Mouse (Mus musculus): Measurements from ENCODE around the gene Gimap9.
A peak's percentile ranks its signal among the peaks of the same experiment; 100 is the strongest.

Gene Gimap9

GRCm38 (mm10) chr6:48675931-48676859, at the start of gene Gimap9:
Gimap9 (plus strand) TSS chr6:48676129.
- peak; percentile 77 to 84 for DNase-seq

- no peak for DNase-seq
Measured at GRCm38 (mm10) chr6:48626464-48626863, 49.5 kb upstream of the Gimap9 start, which contains the start of gene AI854703. AI854703 (plus strand) TSS chr6:48626764.

GRCm38 (mm10) chr6:48626984-48627383, 48.9 kb upstream of the Gimap9 start:
- DNase-seq = no peak

GRCm38 (mm10) chr6:48627511-48627924, 48.4 kb upstream of the Gimap9 start:
- DNase-seq = no peak

DNA sequence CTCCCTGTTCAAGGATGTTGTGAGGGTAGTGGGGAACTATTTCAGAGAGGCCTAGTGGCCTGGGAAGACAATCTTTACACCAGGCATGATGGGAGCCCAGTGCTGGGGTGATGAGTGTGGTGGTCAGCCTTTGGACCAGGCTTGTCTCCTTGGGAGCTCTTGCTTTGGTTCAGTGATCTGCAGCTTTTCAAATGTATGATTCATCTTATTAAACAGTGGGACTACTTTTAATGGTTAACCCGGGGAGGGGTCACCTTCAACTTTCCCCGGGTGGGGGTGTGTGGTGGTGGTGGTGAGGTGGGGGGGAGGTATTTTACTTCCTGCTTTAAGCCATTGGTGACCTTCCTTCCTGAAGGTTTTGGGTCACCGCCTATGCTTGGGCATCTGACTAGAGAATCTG, 47.6 kb upstream of the Gimap9 start:
- DNase-seq = no peak

GRCm38 (mm10) chr6:48628808-48629660, 46.9 kb upstream of the Gimap9 start:
- DNase-seq = peak; percentile 15 to 45

GRCm38 (mm10) chr6:48629661-48630034, 46.3 kb upstream of the Gimap9 start:
- no peak for DNase-seq

DNA sequence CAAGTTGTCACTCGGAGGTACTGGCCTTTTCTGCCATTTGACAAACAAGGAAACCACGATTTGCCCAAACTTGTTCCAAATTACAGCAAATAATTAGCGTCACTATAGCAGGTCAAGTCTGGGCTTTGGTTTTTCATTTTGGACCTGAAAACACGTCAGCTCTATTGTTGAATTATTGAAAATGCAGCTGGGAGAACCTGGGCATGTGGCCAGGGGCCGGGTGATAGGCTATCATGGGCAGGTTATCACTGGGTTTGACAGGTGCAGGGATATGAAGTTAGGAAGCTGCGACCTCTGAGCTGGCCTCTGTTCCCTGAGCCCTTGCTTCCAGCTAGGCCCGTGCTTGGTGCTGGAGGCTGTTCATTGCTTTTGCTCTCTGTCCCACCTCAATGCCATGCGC, 45.1 kb upstream of the Gimap9 start:
- DNase-seq = no peak

- DNase-seq = no peak
Measured at GRCm38 (mm10) chr6:48635105-48635504, 40.8 kb upstream of the Gimap9 start.

DNA sequence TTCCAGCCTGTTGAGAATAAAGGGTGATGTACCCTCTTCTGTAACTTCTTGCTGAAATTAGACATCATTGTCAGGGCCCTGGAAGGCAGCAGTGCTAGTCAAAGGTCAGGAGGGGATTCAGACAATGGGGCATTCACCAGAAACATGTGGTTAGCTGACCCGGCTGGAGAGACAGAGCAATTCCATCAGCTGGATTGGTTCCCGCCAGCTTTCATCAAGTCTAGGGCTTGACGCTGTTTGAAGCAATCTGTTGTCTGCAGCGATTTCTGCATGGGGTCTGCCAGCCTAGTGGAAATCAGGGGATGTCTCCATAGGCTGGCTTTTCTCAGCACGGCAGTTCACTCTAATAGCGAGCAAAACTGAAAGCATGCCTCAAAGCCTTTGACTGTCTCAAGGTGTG, 39.4 kb upstream of the Gimap9 start:
- no peak for DNase-seq

- no peak for DNase-seq
Measured at GRCm38 (mm10) chr6:48637811-48638500, 38.0 kb upstream of the Gimap9 start.

DNA sequence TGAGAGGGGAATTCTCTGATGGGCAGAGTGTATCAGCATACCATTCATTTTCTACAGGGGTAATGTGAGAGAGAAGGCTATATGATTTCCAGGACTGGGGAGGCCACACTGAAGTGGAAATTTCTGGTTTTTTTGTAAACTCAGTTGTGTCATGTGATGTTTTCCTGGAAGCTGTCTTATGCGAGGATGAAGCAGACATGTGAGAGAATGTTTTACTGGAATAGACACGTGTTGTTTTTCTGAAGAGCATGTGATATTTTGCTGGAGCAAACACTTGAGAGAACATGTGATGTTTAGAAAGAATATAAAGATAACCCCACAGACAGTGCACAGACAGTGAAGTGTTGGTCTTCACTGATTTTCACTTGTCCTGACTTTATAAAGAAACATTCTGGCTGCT, 37.4 kb upstream of the Gimap9 start:
- DNase-seq = no peak

- no peak for DNase-seq
Measured at GRCm38 (mm10) chr6:48641391-48641790, 34.5 kb upstream of the Gimap9 start.

GRCm38 (mm10) chr6:48642764-48643292, 33.1 kb upstream of the Gimap9 start:
- no peak for DNase-seq

- DNase-seq = peak; percentile 65 to 78
Measured at GRCm38 (mm10) chr6:48645660-48646308, 30.1 kb upstream of the Gimap9 start.

DNA sequence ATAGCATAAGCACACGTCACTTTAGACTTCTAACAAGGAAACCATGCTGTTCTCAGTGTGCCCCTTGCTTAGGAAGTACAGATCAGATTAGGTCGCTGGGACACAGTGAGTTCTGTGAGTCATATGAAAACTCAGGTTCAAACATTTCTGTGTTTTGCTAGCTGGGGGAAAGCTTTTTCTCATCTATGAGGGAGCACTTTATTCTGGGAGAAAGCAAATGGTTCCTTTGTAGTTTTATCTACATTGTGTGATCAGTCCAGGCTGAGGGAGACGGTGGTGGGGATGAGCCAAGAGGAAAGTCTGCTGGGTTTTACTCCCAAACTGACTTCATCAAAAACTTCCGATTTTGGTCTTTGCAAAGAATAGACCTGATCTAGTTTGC, 29.6 kb upstream of the Gimap9 start:
- DNase-seq = no peak

DNA sequence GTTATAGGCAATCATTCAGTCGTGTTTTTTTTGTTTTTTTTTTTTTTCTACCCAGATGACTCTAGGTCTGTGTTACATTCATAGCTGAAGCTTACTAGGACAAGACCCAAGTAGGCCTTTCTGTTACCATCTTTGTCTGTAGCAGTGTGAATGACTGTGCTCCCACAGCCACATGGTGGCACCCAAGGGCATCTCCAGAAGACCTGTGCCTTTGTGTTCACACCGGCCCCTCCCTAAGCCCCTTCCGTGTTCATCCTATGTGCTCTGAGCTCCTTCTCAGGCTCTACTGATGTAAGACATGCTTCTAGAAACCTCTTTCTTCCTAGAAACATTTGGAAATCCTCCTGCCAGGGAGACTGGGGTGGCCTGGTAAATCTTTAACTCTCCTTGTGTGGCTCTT, 28.9 kb upstream of the Gimap9 start, which contains the start of gene Gimap8:
Gimap8 (plus strand) TSS at position 240 of the 400 bp plus-strand sequence.
- peak; percentile 81 to 82 for DNase-seq

GRCm38 (mm10) chr6:48647611-48648010, 28.3 kb upstream of the Gimap9 start:
- DNase-seq = no peak

DNA sequence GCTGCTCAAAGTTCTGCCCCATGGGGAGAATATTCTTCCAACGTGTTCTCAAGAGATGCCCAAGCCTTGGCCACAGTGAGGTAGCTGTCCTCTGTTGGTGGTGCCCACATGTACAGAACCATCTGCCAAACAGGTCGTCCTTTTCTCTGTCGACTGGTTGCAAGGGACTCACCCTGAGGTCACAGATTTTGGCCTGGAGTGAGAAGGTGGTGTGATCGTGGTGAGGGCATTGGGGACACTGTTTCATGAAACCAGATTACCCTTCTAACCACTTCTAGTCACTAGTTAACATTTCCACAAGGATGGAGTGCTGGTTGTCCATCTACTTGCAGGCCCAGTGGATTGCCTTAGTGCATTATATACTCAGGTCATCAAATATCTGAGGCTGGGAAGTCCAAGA, 27.1 kb upstream of the Gimap9 start:
- DNase-seq = no peak

GRCm38 (mm10) chr6:48650041-48650440, 25.9 kb upstream of the Gimap9 start:
- no peak for DNase-seq

- DNase-seq = no peak
Measured at GRCm38 (mm10) chr6:48658721-48659120, 17.2 kb upstream of the Gimap9 start.

DNA sequence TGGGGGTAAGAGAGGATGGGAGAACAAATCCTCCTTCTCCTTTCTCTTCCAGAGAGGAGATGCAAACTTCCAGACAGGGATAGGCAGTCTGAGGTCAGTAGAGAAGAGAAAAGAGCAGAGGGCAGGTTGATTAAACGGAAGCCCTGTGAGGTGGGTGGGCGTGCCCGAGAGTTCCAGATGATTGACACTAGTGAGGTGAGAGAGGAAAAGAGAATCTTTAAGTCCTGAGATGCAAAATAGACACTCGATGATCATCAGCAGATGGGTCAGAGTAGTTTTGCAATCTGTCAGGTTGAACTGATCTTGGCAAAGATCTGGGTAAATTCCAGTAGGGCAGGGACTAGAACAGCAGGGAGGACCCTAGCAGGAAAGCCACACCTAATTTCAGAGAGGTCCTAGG, 11.2 kb upstream of the Gimap9 start:
- no peak for DNase-seq
